Mouse (Mus musculus): ENCODE results near the gene Kif5a.

Kif5a gene

DNA sequence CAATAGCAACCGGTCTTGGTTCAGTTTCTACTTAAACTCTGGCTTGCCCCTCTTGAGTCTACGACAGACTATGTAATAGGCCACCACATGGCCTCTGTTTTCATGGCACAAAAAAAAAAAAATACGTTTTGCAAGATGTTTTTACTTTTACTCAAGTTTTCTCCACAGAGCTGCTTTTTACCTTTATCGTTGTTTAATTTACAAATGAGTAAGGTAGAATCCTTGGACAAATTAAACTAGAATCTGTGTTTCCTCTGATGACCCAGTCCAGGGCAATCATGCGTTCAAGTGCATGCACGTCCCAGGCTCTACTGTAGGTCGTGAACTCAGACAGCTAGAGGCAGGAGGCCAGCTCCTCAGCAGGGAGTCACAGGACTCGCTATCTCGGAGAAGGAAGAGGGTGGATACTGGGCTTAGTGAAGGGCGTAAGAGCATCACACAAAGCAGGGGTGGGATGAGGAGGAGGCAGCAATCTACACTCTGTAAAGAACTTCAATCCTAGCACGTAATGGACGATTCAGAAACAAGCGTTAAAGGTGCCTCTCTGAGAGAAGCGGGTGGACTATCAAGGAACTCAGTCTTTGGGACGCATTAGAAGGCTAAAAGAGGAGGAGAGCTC is 26.5 kb upstream of the Kif5a start:
- peak; percentile 84 for DNase-seq (ENCODE audit: inconsistent ontology term)

DNA sequence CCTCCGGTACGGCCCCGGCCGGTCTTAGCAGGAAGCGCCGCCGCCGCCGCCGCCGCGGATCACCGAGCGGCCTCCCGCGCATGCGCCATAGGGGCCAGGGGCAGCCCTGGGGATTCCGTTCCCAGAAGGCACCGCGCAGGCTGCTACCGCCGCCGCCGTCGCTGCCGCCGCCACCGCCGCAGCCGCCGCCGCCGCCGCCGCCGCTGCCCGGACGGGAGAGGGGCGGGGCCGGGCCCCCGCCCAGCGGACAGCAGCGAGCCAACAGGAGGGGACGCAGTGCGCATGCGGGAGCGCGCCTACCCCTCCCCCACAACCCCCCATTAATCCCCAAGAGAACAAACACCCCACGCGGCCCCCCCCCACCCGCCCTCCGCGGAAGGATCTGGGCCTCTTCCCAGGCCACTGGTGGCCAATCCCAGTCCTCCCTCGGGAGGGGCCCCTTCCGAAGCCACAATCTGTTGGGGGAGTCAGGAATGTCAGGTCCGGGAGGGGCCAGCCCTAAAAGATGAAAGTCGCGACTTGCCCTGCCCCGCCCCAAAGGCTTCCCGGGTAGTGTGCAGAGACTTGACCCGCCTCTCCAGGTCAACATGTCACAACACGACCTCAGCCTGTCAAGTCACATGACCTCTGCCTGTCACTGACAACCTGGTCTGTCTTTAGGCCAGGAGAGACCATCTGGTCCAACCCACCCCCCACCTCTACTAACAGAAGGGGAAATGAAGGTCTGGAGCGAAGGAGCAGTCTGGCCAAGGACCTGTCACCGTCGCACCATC is 25.8 kb upstream of the Kif5a start, which contains the start of gene Mbd6:
TSS of gene Mbd6 (minus strand) at position 219 of the 773 bp plus-strand sequence.
- peak; percentile 94 for DNase-seq (ENCODE audit: inconsistent ontology term)

DNA sequence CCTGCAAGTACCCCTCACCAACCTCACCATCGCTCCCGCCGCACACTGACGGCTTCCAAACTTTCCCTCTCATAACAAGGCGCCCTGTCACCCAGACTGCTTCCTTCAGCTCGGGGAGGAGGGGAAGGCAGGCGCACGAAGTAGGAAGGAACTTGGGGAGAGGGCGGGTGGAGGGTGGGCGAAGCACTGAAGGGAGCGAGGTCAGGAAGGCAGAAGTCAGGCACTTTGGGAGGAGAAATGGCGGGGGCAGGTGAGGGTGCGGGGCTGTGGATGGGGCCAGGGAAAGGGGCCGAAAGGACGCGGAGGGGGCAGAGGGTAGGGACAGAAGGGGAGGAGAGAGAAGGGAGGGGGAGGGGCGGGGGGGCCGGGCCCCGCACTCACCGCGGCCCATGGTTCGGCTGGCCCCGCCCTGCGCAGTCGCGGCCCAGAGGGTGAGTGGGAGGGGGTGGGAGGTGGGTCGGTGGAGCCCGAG is 25.2 kb upstream of the Kif5a start:
- no peak for DNase-seq (ENCODE audit: inconsistent ontology term)

DNA sequence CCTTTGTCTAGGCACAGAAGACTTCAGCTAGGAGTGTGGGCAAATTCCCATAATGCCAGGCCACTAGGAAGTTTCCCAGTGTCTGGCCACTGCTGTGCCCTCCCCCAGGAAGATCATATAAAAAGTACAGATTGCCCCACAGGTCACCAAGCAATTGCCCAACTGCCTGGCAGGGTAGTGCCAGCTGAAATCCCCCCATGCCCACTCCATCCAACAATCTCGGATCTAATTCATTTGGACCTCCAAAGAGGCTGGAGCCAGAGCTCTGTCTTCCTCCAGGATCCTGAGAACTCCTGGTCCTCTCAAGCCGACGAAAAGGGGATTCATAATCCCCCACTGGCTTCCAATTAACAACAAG is 24.8 kb upstream of the Kif5a start:
- DNase-seq (ENCODE audit: inconsistent ontology term) = no peak

DNA sequence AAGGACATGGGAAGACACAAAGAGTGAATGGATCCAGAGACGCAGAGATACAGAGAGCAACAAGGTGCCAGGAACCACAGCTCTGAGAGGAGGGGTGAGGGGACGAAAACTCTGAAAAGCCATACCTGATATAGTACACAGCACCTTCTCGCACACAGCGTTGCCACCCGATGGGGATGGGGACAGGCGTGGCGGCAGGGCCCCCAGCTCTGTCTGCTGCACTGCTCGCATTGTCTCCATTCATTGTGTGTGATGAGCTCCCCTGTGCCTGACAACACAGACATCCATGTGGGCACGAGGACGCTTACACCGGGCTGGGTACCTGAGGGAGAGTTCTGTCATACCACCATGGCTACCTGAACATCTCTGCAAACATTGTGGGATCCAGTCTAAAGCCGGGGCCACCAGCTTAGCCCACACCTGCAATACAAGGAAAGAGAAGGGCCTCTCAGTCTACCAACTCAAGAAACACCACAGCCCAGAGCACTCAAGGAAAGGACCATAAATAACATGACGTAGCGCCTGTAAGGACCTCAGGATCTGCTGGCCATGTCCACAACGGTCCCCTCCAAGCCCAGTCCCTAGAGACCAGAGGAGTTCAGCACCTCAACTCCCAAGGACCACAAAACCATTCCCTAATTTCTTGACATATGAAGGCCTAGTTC is 24.3 kb upstream of the Kif5a start:
- DNase-seq (ENCODE audit: inconsistent ontology term) = no peak

DNA sequence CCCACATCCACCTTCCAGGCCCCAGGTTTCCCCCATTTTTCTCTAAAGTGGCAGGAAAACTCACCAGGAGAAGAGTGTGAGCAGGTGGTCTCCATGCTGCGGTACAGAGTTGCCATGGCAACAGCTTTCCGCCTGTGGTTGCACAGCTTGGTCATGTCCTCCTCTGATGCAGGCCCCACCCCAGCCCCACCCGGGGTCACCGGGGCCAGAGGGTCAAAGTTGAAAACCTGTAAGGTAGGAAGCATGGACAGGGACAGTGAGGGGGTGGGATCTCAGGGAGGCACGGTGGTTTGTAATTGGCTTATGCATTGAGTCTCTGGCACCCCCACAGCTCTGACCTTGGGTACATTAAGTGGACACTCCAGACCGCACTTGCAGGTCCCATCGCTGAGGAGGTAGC is 23.6 kb upstream of the Kif5a start:
- no peak for DNase-seq (ENCODE audit: inconsistent ontology term)

DNA sequence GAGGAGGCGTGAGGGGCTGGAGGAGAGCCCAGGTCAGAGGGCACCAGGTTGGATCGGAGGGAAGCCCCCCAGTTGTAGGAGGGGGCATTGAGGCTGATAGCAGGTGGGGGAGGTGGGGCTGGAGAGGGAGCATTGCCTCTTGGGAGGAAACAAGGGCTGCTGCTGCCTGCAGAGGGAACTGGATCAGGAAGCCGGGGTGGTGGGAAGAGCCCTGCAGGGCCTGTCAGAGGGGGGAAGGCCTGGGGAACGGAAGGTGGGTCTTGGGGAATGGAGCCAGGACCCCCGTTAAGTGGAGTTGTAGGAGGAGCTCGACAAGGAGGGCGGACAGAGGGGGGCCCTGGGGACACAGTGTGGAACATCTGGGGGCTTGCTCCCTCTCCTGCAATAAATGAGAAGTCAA is 23.0 kb upstream of the Kif5a start:
- no peak for DNase-seq (ENCODE audit: inconsistent ontology term)

DNA sequence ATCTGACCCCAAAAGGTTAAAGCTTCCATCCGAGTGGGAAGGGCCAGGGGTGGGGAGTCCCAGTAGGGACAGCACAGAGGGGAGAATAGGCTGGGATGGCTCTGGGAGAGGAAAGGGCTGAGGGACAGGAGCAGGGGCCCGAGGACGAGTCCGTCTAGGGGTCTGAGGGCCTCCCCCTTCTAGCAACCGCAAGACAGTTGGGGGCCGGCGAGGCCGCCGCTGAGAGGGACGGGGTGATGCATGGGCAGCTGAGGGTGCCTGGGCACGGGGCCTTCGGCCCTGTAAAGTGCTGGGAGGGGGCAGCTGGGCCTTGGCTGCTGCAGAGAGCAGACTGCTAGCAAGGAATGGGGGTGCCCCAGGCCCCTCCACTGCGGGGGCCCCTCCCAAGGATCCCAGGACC is 22.5 kb upstream of the Kif5a start:
- no peak for DNase-seq (ENCODE audit: inconsistent ontology term)

DNA sequence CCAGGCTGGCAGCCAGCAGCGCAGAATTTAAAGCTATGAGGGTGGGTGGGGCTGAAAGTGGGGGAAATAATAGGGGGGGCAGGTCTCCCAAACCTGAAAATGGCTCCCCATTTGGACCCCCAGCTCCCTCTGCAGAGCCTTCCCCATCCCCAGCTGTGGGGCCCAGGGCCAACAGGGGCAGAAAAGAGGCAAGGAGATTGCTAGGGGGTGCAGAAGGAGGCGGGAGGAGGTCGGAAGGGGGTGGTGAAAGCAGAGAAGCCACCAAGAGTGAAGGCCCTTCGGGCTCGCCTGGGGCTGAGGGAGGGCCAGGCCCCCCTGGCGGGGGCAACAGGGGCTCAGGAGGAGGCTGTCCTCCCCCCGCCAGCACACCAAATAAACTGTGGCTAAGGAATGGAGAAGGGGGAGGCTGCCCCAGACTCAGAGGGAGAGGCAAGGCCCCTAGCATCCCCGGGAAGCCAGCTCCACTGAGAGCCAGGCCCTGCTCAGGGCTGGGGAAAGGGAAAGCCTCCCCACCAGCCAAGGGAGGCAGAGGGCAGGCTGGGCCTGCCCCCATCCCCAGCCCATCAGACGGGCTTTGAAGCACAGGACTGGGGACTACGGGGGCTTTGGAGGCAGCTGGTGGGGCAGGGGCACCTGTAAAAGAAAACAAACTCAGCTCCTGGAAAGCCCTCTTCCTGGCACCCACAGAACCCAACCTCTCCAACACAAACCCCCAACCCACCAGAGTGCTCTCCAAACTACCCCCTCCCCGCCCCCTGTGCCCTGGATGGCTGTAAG is 21.8 kb upstream of the Kif5a start:
- DNase-seq (ENCODE audit: inconsistent ontology term) = no peak

DNA sequence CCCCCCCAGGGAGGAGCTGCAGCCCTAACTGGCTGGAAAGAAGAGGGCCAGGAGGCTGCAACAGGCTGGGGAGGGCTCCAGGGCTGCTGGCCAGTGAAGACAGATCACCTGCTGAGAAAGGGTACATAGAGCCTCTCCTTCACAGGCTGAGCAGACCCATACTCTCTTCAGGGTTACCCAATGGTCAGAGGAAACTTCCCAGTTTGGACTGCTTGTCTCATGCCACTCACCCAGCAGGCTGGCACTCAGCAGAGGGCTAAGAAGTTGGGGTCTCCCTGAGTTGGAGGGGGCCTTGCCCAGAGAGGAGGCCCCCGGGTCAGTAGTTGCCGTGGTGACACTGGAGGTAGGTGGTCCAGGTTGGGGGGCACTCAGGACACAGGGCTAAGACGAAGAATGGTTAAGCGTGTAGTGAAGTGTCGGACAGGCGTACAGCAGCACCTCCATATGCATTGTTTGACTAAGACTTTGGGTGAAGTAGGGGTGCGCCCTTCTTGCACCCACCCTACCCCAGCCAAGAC is 21.0 kb upstream of the Kif5a start:
- DNase-seq (ENCODE audit: inconsistent ontology term) = no peak

DNA sequence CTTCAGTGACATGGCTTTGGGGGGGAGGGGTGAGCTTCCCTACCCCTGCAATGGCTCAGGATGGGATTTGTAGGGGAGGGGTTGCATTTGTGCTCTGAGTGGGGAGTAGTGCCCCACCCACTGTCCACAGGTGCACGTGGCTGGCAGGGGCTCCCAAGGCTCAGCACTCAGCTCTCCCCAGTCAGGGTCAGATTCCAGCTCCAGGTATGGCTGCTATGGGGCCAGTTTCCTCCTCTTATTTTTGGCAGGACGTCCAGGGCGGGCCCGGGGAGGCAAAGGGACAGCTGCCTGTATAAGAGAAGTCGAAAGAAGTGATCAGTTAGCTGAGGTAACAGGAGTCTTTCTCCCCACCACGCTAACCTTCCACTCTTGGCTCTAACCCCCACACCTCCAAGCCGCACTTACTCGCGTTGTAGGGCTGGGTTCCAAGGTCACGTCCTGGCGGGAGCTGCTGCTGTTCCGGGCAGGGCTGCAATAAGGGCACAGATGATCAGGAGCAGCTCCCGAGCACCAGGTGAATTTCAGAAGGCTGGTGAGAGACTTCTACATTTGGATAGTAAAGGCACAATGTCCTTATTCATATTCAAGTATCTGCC is 19.6 kb upstream of the Kif5a start:
- no peak for DNase-seq (ENCODE audit: inconsistent ontology term)

DNA sequence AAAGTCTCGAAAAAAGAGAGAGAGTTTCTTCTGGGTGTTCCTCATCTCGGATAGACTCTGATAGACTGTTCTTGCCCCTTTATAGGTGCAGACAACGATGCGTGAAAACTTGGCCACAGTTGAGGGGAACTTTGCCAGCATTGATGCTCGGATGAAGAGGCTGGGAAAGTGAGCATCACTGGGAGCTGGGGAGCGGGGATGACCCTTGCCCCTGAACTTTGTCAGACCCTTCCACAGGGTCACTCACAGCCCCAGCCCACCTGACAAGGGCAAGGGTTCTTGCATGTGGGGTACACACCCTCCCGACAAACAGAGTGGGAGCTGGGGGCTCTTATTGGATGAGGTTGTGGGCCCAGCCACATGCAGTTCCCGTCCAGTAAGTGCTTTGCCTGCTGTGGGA is 18.2 kb upstream of the Kif5a start:
- DNase-seq (ENCODE audit: inconsistent ontology term) = no peak

DNA sequence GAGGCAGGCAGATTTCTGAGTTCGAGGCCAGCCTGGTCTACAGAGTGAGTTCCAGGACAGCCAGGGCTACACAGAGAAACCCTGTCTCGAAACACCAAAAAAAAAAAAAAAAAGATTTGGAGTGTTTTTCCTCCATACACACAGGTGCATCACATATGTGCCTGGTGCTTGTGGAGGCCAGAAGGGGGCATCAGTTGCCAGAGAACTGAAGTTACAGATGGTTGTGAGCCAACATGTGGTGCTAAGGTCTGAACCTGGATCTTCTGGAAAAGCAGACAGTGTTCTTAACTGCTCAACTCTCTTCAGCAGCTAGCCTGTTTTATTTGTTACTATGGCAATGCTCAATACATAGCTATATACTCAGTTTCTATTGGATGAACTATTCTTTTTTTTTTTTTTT is 16.6 kb upstream of the Kif5a start:
- no peak for DNase-seq (ENCODE audit: inconsistent ontology term)

DNA sequence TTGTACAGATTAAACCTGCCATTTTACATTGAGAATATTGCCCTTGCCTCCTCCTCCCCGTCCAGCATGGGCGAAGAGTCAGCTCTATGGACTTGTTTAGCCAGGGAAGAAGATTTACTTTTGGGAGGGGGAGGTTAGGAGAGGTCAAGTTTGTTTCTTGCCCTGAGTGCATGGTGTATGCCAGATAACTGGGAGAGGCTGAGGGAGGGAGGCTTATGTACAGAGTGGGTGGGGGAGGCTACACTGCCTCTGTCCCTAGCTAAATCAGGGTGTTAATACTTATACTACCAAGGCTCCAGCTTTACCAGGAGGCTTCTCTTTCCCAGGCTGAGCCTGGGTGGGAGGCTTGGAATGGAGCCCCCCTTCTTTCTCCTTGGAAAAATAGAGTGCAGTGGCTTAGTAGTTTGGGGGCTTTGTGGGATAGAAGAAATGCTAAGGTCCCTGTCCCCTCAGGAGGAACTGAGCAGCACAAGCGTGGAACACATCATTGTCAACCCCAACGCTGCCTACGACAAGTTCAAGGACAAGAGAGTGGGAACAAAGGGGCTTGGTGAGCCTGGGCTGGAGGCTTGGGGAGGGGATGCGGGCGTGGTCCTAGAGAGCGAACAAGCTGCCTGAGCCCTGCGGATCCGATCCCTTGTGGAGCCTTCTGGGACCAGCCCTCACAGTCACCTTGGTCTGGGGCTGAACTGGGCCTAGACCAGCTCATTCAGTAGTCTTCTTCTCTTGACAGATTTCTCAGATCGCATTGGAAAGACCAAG is 11.3 kb upstream of the Kif5a start:
- no peak for DNase-seq (ENCODE audit: inconsistent ontology term)

DNA sequence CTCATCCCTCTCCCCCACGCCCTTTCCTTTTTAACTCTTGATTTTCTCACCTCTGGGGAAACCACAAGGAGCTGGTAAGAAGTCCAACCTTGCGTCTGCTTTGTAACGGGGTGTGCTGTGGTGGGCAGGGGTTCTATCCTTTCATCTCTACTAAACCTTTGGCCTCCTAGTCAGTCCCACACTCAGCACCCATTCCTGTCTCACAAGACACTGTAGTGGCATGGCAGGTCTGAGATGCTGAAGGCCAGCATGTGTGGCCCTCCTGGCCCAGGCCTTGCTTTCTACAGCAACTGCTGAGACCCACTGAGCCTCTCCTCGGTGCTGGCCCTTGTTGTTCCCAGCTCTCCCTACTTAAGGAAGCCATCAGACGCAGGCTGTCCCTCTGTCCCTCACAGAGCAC is 9.2 kb upstream of the Kif5a start:
- DNase-seq (ENCODE audit: inconsistent ontology term) = no peak

DNA sequence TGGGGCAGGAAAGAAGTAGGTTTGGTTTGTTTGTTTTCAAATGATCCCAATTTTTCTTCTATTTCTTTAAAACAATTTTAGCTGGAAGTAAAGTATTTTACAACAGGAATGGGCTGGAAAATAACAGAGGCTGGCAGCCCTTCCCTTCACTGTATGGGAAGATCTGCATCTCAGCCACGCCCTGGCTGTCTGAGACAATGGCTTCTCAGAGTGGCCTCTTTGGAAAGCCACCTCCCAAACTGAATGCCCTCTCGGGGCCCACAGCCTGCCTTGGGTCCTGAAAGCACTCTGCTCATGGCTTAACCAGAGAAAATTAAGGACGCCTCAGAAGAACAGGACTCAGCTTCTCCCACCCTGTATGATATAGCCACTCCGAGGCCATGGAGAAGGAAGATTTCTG is 6.7 kb upstream of the Kif5a start:
- DNase-seq (ENCODE audit: inconsistent ontology term) = no peak

DNA sequence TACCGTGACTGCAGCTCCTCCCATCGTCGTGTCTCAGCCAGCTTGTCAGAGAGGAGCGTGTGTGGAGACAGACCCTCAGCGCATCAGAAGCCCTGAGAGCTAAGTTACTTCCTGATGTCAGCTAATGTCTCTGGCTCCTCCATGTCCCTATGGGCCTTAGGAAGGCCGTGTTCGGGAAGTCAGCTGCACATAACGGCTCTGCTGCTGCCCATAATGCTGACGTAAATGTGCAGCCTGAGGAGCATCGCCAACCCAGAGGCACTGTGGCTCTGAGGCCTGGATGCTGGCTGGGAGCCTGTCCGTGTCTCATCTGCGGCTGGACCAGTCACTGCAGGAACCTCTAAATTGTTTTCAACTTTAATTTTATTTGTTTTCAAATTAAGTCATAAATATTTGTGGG is 5.9 kb upstream of the Kif5a start:
- no peak for DNase-seq (ENCODE audit: inconsistent ontology term)

DNA sequence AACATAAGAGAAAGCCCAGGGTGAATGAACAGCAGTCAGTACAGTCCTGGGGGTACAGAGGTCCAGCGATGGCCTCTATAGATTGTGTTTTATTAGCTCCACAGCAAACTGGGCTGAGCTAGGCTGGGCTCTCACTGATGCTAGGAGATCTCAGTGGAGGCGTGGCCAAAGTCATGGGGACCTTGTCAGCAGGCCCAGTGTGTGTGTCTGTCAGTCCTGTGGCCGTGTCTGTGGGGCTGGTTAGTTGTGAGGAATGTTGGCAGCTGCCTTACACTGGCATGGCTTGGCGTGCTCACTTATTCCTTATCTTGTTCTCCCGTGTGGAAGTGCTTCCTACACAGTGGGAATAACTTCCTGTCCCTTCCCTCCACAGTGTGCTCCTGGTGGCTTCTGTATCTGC is 5.3 kb upstream of the Kif5a start:
- no peak for DNase-seq (ENCODE audit: inconsistent ontology term)

DNA sequence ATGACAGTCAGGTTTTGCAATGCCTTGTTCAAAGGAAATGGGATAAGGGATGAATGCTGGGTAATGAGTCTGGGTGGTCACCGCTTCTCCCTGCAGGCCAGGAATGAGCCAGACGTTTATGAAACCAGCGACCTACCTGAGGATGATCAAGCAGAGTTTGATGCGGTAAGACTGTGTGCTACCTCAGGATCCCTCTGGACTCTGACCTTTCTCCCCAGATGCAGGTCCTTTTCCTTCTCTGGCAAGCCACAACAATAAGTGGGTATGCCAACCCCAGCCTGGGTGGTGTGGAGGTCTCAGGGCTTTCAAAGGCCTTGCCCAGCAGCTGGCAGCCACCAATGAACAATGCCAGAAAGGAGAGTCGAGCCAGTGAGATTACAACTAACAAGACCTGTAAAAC is 4.2 kb upstream of the Kif5a start:
- no peak for DNase-seq (ENCODE audit: inconsistent ontology term)

DNA sequence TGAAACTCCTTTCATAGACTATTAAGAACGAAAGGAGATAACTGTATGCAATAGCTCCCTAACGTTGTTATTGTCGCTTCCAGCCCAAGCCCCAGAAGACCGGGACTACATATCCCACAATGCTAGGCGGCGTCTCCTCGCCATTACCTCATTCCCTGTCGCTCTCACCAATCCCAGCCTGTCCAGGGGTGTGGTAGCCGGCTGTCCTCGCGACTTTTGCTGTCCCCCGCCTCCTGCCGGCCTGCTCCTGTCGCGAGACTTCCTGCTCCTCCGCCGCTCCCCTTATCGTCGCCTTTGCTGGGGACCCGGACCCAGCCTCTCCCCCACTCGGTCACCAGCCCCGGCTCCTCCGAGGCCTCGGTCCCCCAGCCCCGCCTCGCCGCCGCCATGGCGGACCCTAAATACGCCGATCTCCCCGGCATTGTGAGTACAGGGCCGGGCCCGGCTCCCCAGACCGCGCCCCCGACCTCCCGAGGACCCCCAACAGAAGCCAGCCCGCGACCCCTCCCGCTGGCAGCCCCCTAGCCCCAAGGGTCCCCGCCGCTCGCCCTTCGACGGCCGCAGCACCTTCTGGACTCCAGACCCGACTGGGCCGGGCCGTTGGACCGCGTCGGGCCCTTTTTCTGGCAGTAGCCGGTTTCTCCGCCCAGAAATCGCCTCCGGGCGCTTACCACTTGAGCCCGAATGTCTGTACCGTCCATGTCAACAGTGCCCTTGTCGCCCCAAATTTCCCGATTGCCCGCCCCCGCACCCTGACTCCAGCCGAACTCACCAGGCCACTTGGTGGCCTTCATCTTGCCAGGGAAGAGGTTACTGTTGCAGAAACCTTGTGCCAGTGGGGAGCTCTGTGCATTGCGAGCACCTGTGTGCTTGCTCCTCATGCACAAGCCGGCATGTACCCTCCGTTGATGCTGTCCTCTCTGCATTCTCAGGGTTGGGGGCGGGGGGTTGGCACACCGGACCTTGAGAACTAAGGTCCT is 3.3 kb upstream of the Kif5a start, which contains the start of gene Dctn2:
TSS of gene Dctn2 (plus strand) at position 257 of the 980 bp plus-strand sequence.
- peak; percentile 96 for DNase-seq (ENCODE audit: inconsistent ontology term)
